Mouse (Mus musculus) ES-E14 (cell line): ENCODE measurements around the gene Itpripl1.

ENCODE experiments used
- CHD2 ChIP-seq: IDR thresholded peaks from 2 replicates; pipeline ENCODE4 v1.6.1; 2014; ENCODE audit warnings: mild to moderate bottlenecking, low read depth, low read length, inconsistent platforms
- HCFC1 ChIP-seq: IDR thresholded peaks from 2 replicates; pipeline ENCODE4 v1.6.1; 2012; ENCODE audit warnings: low read length, inconsistent platforms, borderline replicate concordance; ENCODE audit not compliant: insufficient read depth
- MAFK ChIP-seq: IDR thresholded peaks from 2 replicates; pipeline ENCODE4 v1.6.1; 2014; ENCODE audit warnings: mild to moderate bottlenecking, low read depth, low read length, inconsistent platforms; ENCODE audit not compliant: insufficient read depth
- ZC3H11A ChIP-seq: IDR thresholded peaks from 2 replicates; pipeline ENCODE4 v1.6.1; 2012; ENCODE audit warnings: low read depth, mild to moderate bottlenecking, inconsistent platforms, low read length, borderline replicate concordance
- ZNF384 ChIP-seq: IDR thresholded peaks from 2 replicates; pipeline ENCODE4 v1.6.1; 2012; ENCODE audit warnings: low read depth, low read length, inconsistent platforms

DNA sequence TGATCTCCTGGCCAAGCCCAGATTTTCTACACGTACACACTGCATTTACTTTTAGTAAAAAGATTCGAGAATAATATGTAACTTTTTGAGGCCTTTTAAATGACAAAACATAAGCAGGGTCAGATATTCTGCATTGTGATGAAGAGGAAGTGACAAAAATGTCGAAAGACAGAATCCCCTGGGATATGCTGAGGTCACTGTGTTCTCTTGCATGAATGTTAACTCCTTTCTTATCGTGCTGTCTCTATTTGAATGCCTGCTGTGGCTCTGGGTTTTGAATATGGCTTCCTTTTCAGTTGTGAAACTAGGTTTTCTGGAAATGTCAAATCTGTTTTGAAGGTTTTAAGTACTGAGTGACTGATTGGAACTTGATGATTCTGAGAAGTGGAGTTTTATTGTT lies 22.4 kb upstream of the Itpripl1 start:
- no peak for TF ChIP-seq ZC3H11A
- TF ChIP-seq HCFC1 = no peak
- no peak for TF ChIP-seq MAFK
- TF ChIP-seq ZNF384 = no peak
- no peak for TF ChIP-seq CHD2
